Mouse (Mus musculus) embryonic facial prominence, embryonic 13.5 days (tissue): Measurements from ENCODE around the gene Gm13696. TPM values are rescaled to one million over a fixed set of nuclear protein-coding genes. Genes with fewer than 3 reads are reported as not detected.
"Not testable (repeated sequence)": the region's sequence is repeated elsewhere in the genome, so short reads cannot be mapped to it uniquely, and the experiment has no call there.

Experiments
- ATAC-seq: fragments of 200-750 bp; cut with Nextera tagmentation; 2 replicates; pipeline ENCODE4 v1.8.0; 2017; ENCODE audit warnings: low read depth; ENCODE audit not compliant: insufficient number of reproducible peaks, insufficient read depth, low FRiP score, low TSS enrichment
- H3K27ac ChIP-seq: fragments of 300-500 bp; sonication (generic); 2 replicates; pipeline ENCODE4 v1.5.1; 2015; ENCODE audit warnings: moderate library complexity, mild to moderate bottlenecking, inconsistent platforms
- H3K27me3 ChIP-seq: fragments of 300-500 bp; sonication (generic); 2 replicates; pipeline ENCODE4 v1.6.1; 2015; ENCODE audit warnings: mild to moderate bottlenecking, inconsistent platforms
- H3K36me3 ChIP-seq: fragments of 300-500 bp; sonication (generic); 2 replicates; pipeline ENCODE4 v1.6.1; 2015; ENCODE audit warnings: mild to moderate bottlenecking, inconsistent platforms
- H3K4me1 ChIP-seq: fragments of 300-500 bp; sonication (generic); 2 replicates; pipeline ENCODE4 v1.6.1; 2015; ENCODE audit warnings: inconsistent platforms
- H3K4me2 ChIP-seq: fragments of 300-500 bp; sonication (generic); 2 replicates; pipeline ENCODE4 v1.6.1; 2015; ENCODE audit warnings: moderate library complexity, mild to moderate bottlenecking, inconsistent platforms
- H3K4me3 ChIP-seq: fragments of 300-500 bp; sonication (generic); 2 replicates; pipeline ENCODE4 v1.5.1; 2015; ENCODE audit warnings: mild to moderate bottlenecking, inconsistent platforms
- H3K9ac ChIP-seq: fragments of 300-500 bp; sonication (generic); 2 replicates; pipeline ENCODE4 v1.6.1; 2015; ENCODE audit warnings: mild to moderate bottlenecking, inconsistent platforms
- H3K9me3 ChIP-seq: fragments of 300-500 bp; sonication (generic); 2 replicates; pipeline ENCODE4 v1.6.1; 2016; ENCODE audit warnings: inconsistent platforms
- WGBS: fragments of 180-500 bp; shearing (Covaris S2); methylation state at CpG from one replicate; pipeline ENCODE4 v1.1.7; 2015; ENCODE audit warnings: mixed read lengths; 5-methylcytosine and 5-hydroxymethylcytosine counted together
- polyA plus RNA-seq: library from polyadenylated mRNA; unstranded; fragments of >200 nt; fragmentation: Nextera tagmentation; extraction: Ambion mirVana; gene quantifications from 2 replicates; pipeline ENCODE4 v1.2.1, GENCODE M21; 2015

Gene Gm13696
- not detected in 2 replicates for polyA plus RNA-seq

- not testable (repeated sequence) for H3K36me3 ChIP-seq, H3K4me1 ChIP-seq, H3K27ac ChIP-seq, H3K4me3 ChIP-seq, H3K27me3 ChIP-seq, H3K9me3 ChIP-seq, ATAC-seq, H3K9ac ChIP-seq, H3K4me2 ChIP-seq
- no CpG with 5 or more reads among the region's 6 CpGs for WGBS
Observed at GRCm38 (mm10) chr2:83972823-83973222, at the start of gene Gm13696. Gene Gm13696, plus strand, starts transcription at chr2:83973123.

- H3K4me3 ChIP-seq = no peak overlapping the region
- WGBS = 30% methylated on average over 2 of the region's 2 CpGs
- no peak overlapping the region for H3K27ac ChIP-seq
- ATAC-seq = no peak
- no peaks in the 10 kb centered on the region for H3K36me3 ChIP-seq
- H3K4me1 ChIP-seq = no peaks in the 10 kb centered on the region
- H3K27me3 ChIP-seq = no peaks in the 10 kb centered on the region
- H3K9ac ChIP-seq = no peak overlapping the region
- no peaks in the 10 kb centered on the region for H3K9me3 ChIP-seq
- H3K4me2 ChIP-seq = no peak overlapping the region
Observed at GRCm38 (mm10) chr2:83929478-83930088, 43.3 kb upstream of the Gm13696 start.

GRCm38 (mm10) chr2:83940931-83941361 lies 32.0 kb upstream of the Gm13696 start, which contains the start of gene Zswim2:
Gene Zswim2, minus strand, starts transcription at chr2:83941228.
- Histone ChIP-seq H3K4me1 (peaks cover 6% of the 10 kb centered on the region), H3K4me2 (peak within 1 kb of the TSS; percentile 65), H3K27ac (no peak within 1 kb of the TSS), H3K9me3 (no peaks in the 10 kb centered on the region), H3K27me3 (no peaks in the 10 kb centered on the region), H3K4me3 (peak within 1 kb of the TSS; percentile 38), H3K36me3 (no peaks in the 10 kb centered on the region), H3K9ac (peak within 1 kb of the TSS; percentile 52)
- ATAC-seq = peak; percentile 56; the same call in 1 of the 2 replicates
- WGBS = under 1% methylated on average over 20 of the region's 20 CpGs

GRCm38 (mm10) chr2:83941378-83941777 lies 31.5 kb upstream of the Gm13696 start:
- H3K4me1 ChIP-seq = peaks cover 6% of the 10 kb centered on the region
- WGBS = 26% methylated on average over 3 of the region's 3 CpGs
- ATAC-seq = no peak

GRCm38 (mm10) chr2:83941792-83942191 lies 31.1 kb upstream of the Gm13696 start:
- Histone ChIP-seq H3K4me3 (no peak overlapping the region), H3K9ac (no peak overlapping the region), H3K27ac (no peak overlapping the region), H3K36me3 (no peaks in the 10 kb centered on the region), H3K4me2 (no peak overlapping the region), H3K4me1 (peaks cover 6% of the 10 kb centered on the region), H3K27me3 (no peaks in the 10 kb centered on the region), H3K9me3 (no peaks in the 10 kb centered on the region)
- 66% methylated on average over 4 of the region's 4 CpGs for WGBS
- no peak for ATAC-seq

More at GRCm38 (mm10) chr2:83941378-83941777, 31.5 kb upstream of the Gm13696 start:
- Histone ChIP-seq H3K27me3 (no peaks in the 10 kb centered on the region), H3K9me3 (no peaks in the 10 kb centered on the region), H3K27ac (no peak overlapping the region), H3K4me2 (peak overlapping the region; percentile 65), H3K9ac (peak overlapping the region; percentile 52; the same call in 1 of the 2 replicates), H3K4me3 (peak overlapping the region; percentile 38), H3K36me3 (no peaks in the 10 kb centered on the region)

- no CpG with 5 or more reads among the region's 6 CpGs for WGBS
- H3K9ac ChIP-seq, H3K4me2 ChIP-seq, H3K27me3 ChIP-seq, H3K36me3 ChIP-seq, H3K4me3 ChIP-seq, H3K9me3 ChIP-seq, H3K4me1 ChIP-seq, ATAC-seq, H3K27ac ChIP-seq: not testable (repeated sequence)
Observed at GRCm38 (mm10) chr2:83955393-83955792, 17.5 kb upstream of the Gm13696 start, which contains the start of gene Gm13698. Gene Gm13698, plus strand, starts transcription at chr2:83955693.

- H3K4me2 ChIP-seq, ATAC-seq, H3K36me3 ChIP-seq, H3K27me3 ChIP-seq, H3K4me3 ChIP-seq, H3K9ac ChIP-seq, H3K4me1 ChIP-seq, H3K27ac ChIP-seq, H3K9me3 ChIP-seq: not testable (repeated sequence)
- WGBS = no CpG with 5 or more reads among the region's 6 CpGs
Observed at GRCm38 (mm10) chr2:83961203-83961602, 11.7 kb upstream of the Gm13696 start, which contains the start of gene Gm13693. Gene Gm13693, plus strand, starts transcription at chr2:83961503.

- H3K27ac ChIP-seq, H3K9ac ChIP-seq, H3K4me1 ChIP-seq, H3K4me3 ChIP-seq, H3K9me3 ChIP-seq, H3K27me3 ChIP-seq, H3K36me3 ChIP-seq, ATAC-seq, H3K4me2 ChIP-seq: not testable (repeated sequence)
- WGBS = no CpG with 5 or more reads among the region's 6 CpGs
Observed at GRCm38 (mm10) chr2:83967013-83967412, 5.9 kb upstream of the Gm13696 start, which contains the start of gene Gm13695. Gene Gm13695, plus strand, starts transcription at chr2:83967313.

- no CpG with 5 or more reads among the region's 6 CpGs for WGBS
- ATAC-seq, H3K4me1 ChIP-seq, H3K4me3 ChIP-seq, H3K9me3 ChIP-seq, H3K4me2 ChIP-seq, H3K9ac ChIP-seq, H3K36me3 ChIP-seq, H3K27ac ChIP-seq, H3K27me3 ChIP-seq: not testable (repeated sequence)
Observed at GRCm38 (mm10) chr2:83978633-83979032, 5.7 kb downstream of the Gm13696 start, which contains the start of gene Gm13694. Gene Gm13694, plus strand, starts transcription at chr2:83978933.

- H3K4me1 ChIP-seq, H3K9ac ChIP-seq, H3K27me3 ChIP-seq, H3K4me3 ChIP-seq, H3K27ac ChIP-seq, H3K9me3 ChIP-seq, H3K4me2 ChIP-seq, H3K36me3 ChIP-seq, ATAC-seq: not testable (repeated sequence)
- no CpG with 5 or more reads among the region's 6 CpGs for WGBS
Observed at GRCm38 (mm10) chr2:83984443-83984842, 11.5 kb downstream of the Gm13696 start, which contains the start of gene Gm13697. Gene Gm13697, plus strand, starts transcription at chr2:83984743.

- H3K4me2 ChIP-seq, H3K9me3 ChIP-seq, H3K27ac ChIP-seq, H3K27me3 ChIP-seq, H3K9ac ChIP-seq, H3K4me1 ChIP-seq, H3K36me3 ChIP-seq, ATAC-seq, H3K4me3 ChIP-seq: not testable (repeated sequence)
- WGBS = no CpG with 5 or more reads among the region's 6 CpGs
Observed at GRCm38 (mm10) chr2:83990253-83990652, 17.3 kb downstream of the Gm13696 start, which contains the start of gene Gm13691. Gene Gm13691, plus strand, starts transcription at chr2:83990553.

GRCm38 (mm10) chr2:83993639-83994255 lies 20.8 kb downstream of the Gm13696 start:
- H3K4me1 ChIP-seq, H3K27me3 ChIP-seq, H3K36me3 ChIP-seq, H3K27ac ChIP-seq, H3K9me3 ChIP-seq, ATAC-seq, H3K9ac ChIP-seq, H3K4me3 ChIP-seq: not testable (repeated sequence)
- WGBS = 17% methylated on average over 8 of the region's 9 CpGs
- H3K4me2 ChIP-seq = peak overlapping the region; percentile 31
